8 mouse cellular contexts compared by ENCODE assay signal in genomic region chr7:123369759-123370481, GRCm38 (mm10). TPM values are rescaled to one million over a fixed set of nuclear protein-coding genes. Genes with fewer than 3 reads are reported as not detected.
DNase-seq lines count a peak whose midpoint lies in the region; ATAC-seq and TF ChIP-seq lines count a peak whose summit lies in the region.

Gene Lcmt1, plus strand, starts transcription at chr7:123369784.
Gene Arhgap17, minus strand, starts transcription at chr7:123369915.

- H3K4me2 ChIP-seq in forebrain, embryonic 15.5 days (replicated peaks) = peak within 1 kb of the TSS; percentile 83

- under 1% methylated on average over 61 of the region's 64 CpGs for WGBS in forebrain, embryonic 15.5 days
- under 1% methylated on average over 64 of the region's 64 CpGs for WGBS in lung, adult 2 months

- DNase-seq in ES-E14 (ENCODE audit: low read depth, low spot score) = peak; percentile 99
- peak; percentile 96 for DNase-seq in cerebellum, adult 11-12 months
- peak; percentile 91 for DNase-seq in heart, postnatal 25 days (ENCODE audit: low spot score)
- peak; percentile 94 to 96 for DNase-seq in layer of hippocampus, adult 18-20 months (ENCODE audit: low spot score in 2 of 2)
- DNase-seq in lung, adult 2 months = peak; percentile 94
- DNase-seq in thymus, adult 18-20 months = peak; percentile 93 to 94

- peaks cover 2 to 5% of the 10 kb centered on the region in 2 experiments; a peak in 3 of 4 replicates for H3K4me1 ChIP-seq in ES-E14 (ENCODE audit: control insufficient read depth in 2 of 2, insufficient read depth in 2 of 2, low read length in 2 of 2, poor library complexity in 1 of 2)
- peaks cover 35% of the 10 kb centered on the region for H3K4me1 ChIP-seq in forebrain, embryonic 15.5 days
- peaks cover 27% of the 10 kb centered on the region for H3K4me1 ChIP-seq in lung, adult 2 months (ENCODE audit: control insufficient read depth, insufficient read depth, low read length)

- TF ChIP-seq POLR2A in lung, adult 2 months (IDR thresholded peaks at IDR 0.05; ENCODE audit: borderline replicate concordance, extremely low read depth, low read depth, low read length) = peak; percentile 54; the same call in 1 of the 2 replicates

- H3K27ac ChIP-seq in ES-E14 (ENCODE audit: insufficient read depth, low read depth, low read length, poor library complexity, severe bottlenecking) = peak within 1 kb of the TSS; percentile 74
- H3K27ac ChIP-seq in forebrain, embryonic 15.5 days (replicated peaks) = peak within 1 kb of the TSS; percentile 84

- peak within 1 kb of the TSS; percentile 88 for H3K9ac ChIP-seq in ES-E14 (ENCODE audit: insufficient read depth, low read depth, low read length, poor library complexity, severe bottlenecking)
- H3K9ac ChIP-seq in forebrain, embryonic 15.5 days (replicated peaks) = peak within 1 kb of the TSS; percentile 65

- H3K9me3 ChIP-seq in ES-E14 (ENCODE audit: control insufficient read depth, insufficient read depth, low read depth, low read length) = no peaks in the 10 kb centered on the region
- no peaks in the 10 kb centered on the region for H3K9me3 ChIP-seq in forebrain, embryonic 15.5 days

- in situ Hi-C loops in ES-E14 (cut with MboI; ENCODE audit: low sequenced_read_pairs in 2 of 2, unreplicated experiment in 2 of 2) = no loop called here

- no peaks in the 10 kb centered on the region for H3K27me3 ChIP-seq in forebrain, embryonic 15.5 days

- intact Hi-C loops in heart, postnatal 25 days (cut with DNase I) = loop anchor here (2.0 to 5.0 kb wide), 3 partner anchors 27 to 73 kb away; no protein-coding TSS in a partner anchor

- ATAC-seq in forebrain, embryonic 15.5 days (replicated peaks) = peak; percentile 98
- ATAC-seq in neutrophil, adult 5-6 weeks (ENCODE audit: extremely low read depth, insufficient number of reproducible peaks, low FRiP score, poor library complexity, severe bottlenecking) = peak; percentile 87

- H3K36me3 ChIP-seq in ES-E14 (ENCODE audit: control insufficient read depth, insufficient read depth, low read length, poor library complexity, severe bottlenecking) = no peaks in the 10 kb centered on the region
- no peaks in the 10 kb centered on the region for H3K36me3 ChIP-seq in forebrain, embryonic 15.5 days

- peak within 1 kb of the TSS; percentile 84 to 87 for H3K4me3 ChIP-seq in ES-E14 (ENCODE audit: insufficient read depth in 1 of 2, low read depth in 1 of 2, low read length in 2 of 2, poor library complexity in 1 of 2, severe bottlenecking in 1 of 2)
- peak within 1 kb of the TSS; percentile 60 for H3K4me3 ChIP-seq in forebrain, embryonic 15.5 days
- H3K4me3 ChIP-seq in lung, adult 2 months (replicated peaks; ENCODE audit: extremely low read depth, low read depth, low read length) = peak within 1 kb of the TSS; percentile 87

- TF ChIP-seq CTCF in lung, adult 2 months (IDR thresholded peaks at IDR 0.05; ENCODE audit: insufficient read depth, low read length) = no peak

TF ChIP-seq in ES-E14, 5 proteins besides CTCF, POLR2A, EP300 and RAD21:
- TF ChIP-seq MAFK (IDR thresholded peaks at IDR 0.05; ENCODE audit: insufficient read depth, low read depth, low read length) (no peak), HCFC1 (IDR thresholded peaks at IDR 0.05; ENCODE audit: borderline replicate concordance, insufficient read depth, low read length) (no peak), ZNF384 (IDR thresholded peaks at IDR 0.05; ENCODE audit: low read depth, low read length) (no peak), CHD2 (IDR thresholded peaks at IDR 0.05; ENCODE audit: low read depth, low read length) (no peak), ZC3H11A (IDR thresholded peaks at IDR 0.05; ENCODE audit: borderline replicate concordance, low read depth, low read length) (no peak)

RNA-seq across cellular contexts. Expression of gene Lcmt1, which starts in this region (rescaled TPM):
- 29.6 and 31.8 TPM in 2 replicates for total RNA-seq in ES-E14 (2012; rRNA removed)
- polyA plus RNA-seq in forebrain, embryonic 15.5 days (2015; fragmentation: Nextera tagmentation; extraction: Ambion mirVana) = 96.5 and 102 TPM in 2 replicates
- total RNA-seq in heart, postnatal 25 days (2021) = 10 to 100 TPM; 20.0 to 21.9 TPM
- total RNA-seq in layer of hippocampus, adult 18-20 months (2021) = 10 to 100 TPM; 87.2 to 98.6 TPM
- 15.2 and 17.8 TPM in 2 replicates for polyA plus RNA-seq in lung, adult 2 months (2012; rRNA removed)
- 9.0 and 11.1 TPM in 2 replicates for total RNA-seq in neutrophil, adult 5-6 weeks (2017)

RNA-seq across cellular contexts. Expression of gene Arhgap17, which starts in this region (rescaled TPM):
- total RNA-seq in ES-E14 (2012; rRNA removed) = 9.5 and 9.8 TPM in 2 replicates
- 10.1 and 10.3 TPM in 2 replicates for polyA plus RNA-seq in forebrain, embryonic 15.5 days (2015; fragmentation: Nextera tagmentation; extraction: Ambion mirVana)
- total RNA-seq in heart, postnatal 25 days (2021) = 10 to 100 TPM; 16.7 to 20.2 TPM
- total RNA-seq in layer of hippocampus, adult 18-20 months (2021) = 10 to 100 TPM; 24.5 to 25.2 TPM
- polyA plus RNA-seq in lung, adult 2 months (2012; rRNA removed) = 28.5 and 35.3 TPM in 2 replicates
- 105 and 107 TPM in 2 replicates for total RNA-seq in neutrophil, adult 5-6 weeks (2017)

Comparison
In these comparisons a context has a peak if more than half of its experiments do, and no peak if none do; other contexts are left out.
1. Peak in every context shown above with its lines: DNase-seq, ATAC-seq, H3K4me3 ChIP-seq and H3K27ac ChIP-seq.